Mouse (Mus musculus): ENCODE data around the gene Plcg1.

The Plcg1 gene

DNA sequence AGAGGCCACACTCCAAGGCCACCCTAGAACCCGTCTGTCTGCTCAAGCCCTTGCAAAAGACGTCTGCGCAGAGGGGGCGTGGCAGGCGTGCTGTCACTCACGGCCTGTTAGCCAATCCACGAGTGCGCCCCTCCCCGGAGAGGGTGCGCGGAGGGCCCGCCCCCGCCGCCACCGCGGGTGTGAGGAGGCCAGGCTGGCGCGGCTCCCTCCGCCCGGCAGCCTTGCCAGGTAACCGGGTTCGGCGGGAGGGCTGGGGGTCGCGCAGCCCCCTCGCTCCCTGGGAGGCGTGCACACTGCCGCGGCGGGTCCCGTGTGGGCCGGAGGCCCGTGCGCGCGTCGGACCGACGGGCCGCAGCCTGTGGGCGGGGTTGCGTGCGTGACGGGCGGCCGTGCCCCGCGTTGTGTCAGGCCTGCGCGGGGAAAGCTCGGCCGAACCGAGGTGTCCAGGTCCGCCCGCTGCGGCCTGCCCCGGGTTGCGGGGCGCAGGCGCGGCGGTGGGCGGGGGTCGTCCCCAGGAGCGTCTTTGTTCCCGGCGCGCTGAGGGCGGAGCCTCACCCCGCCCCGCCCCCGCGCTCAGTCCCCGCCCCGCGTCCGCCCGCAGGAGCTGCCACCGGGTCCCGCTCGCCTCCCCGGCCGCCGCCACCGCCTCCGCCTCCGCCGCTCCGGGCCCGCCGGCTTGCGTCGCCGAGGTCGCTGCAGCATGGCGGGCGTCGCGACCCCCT is at the start of gene Plcg1:
TSS of gene Plcg1 (plus strand) at position 184 of the 722 bp plus-strand sequence.
- peak; percentile 98 for DNase-seq

GRCm38 (mm10) chr2:160700271-160700670 is 30.8 kb upstream of the Plcg1 start:
- no peak for DNase-seq

- peak; percentile 30 for DNase-seq
Observed at GRCm38 (mm10) chr2:160701603-160702002, 29.5 kb upstream of the Plcg1 start.

DNA sequence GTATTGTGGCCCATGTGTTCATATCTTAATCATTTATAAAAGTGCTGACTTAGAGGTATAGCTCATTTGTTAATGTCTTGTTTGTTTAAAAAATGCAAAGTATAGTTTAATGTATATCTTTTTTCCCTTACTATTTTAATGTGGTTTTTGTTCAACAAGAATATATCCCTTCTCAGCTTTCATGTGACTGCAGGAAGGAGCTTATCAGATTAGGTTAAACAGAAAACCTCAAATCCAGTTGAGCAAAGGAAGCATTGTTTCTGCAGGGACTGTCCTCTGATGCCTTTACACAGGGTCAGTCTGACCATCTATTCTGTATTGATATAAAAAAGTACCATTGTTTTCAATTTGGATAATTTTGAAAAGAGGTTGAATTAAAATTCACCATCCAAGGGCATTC is 28.3 kb upstream of the Plcg1 start:
- no peak for DNase-seq

- DNase-seq: no peak
Observed at GRCm38 (mm10) chr2:160707673-160708072, 23.4 kb upstream of the Plcg1 start.

DNA sequence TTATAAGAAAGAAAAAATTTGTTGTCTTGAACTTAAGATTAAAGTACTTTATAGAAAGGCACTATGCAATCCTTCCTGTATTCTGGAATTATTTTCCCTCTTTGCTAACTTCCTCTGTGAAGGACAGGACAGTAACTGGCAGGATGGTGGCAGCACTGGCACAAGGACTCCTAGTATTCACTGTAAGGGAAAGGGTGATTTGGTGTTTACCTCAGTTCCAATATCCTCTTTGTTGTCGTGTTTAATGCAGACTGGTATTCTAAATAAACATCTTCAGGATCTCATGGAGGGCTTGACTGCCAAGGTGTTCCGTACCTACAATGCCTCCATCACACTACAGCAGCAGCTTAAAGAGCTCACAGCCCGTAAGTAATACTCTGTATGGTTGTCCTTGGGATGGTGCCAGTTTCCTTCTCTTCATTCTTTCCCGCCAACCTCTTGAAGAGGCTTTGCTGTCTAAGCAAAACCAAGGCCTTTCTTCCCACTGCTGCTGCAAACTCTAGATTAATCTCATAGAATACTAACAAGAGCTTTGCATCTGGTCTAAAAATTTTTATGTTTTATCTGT is 15.6 kb upstream of the Plcg1 start:
- DNase-seq: no peak

DNA sequence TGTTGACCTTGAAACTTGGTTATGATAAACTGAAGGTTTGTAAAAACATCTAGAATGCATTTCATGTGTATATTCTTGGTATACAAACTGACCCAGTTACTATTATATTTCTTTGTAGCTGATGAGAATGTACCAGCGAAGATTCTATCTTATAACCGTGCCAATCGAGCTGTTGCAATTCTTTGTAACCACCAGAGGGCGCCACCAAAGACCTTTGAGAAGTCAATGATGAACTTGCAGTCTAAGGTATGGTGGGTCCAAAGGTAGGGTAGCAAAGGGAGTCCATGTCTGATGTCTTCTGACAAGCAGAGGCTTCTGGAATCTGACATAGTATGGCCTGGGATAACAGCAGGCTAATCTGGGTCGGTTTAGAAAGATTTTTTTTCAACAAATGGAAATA is 13.8 kb upstream of the Plcg1 start:
- peak; percentile 73 for DNase-seq

GRCm38 (mm10) chr2:160718811-160719210 is 12.3 kb upstream of the Plcg1 start:
- no peak for DNase-seq

DNA sequence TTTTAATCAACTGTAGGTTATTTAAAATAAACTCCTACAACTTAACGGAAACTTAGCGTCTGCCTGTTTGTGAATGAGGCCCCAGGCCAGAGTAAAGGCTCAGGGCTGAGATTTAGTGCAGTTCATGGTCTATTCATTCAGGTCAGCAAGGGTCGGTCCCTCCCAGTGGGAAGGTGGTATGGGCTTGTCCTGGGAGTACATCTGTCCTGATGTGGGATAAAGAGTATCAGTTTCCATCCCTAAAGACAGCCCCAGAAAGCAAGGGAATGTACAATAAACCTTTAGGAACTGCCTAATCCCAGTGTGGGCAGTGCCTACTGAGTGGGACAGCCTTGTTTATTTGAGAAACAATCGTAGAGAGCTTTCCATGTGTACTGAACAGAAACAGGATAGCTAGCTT is 8.4 kb upstream of the Plcg1 start:
- no peak for DNase-seq

- no peak for DNase-seq
Observed at GRCm38 (mm10) chr2:160723613-160724375, 7.3 kb upstream of the Plcg1 start.

DNA sequence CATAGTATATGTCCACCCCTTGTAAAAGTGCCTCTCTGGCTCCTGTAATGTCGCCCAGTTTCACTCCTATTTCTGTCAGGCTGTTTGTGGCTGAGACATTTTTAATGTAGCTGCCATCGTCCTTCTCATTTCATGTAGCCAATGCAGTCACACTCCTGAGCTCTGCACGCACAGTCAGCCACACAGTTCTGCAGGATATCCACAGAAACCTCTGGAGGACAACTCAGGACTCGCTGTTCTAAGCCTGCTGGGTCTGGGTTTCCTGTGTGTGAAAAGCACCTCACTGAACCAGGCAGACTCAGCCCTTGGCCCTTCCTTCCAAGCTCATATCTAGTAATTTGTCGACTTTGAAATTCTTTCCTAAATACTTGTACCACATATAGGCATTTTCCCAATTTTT is 6.6 kb upstream of the Plcg1 start:
- no peak for DNase-seq

GRCm38 (mm10) chr2:160725877-160726864 is 4.9 kb upstream of the Plcg1 start:
- no peak for DNase-seq

- no peak for DNase-seq
Observed at GRCm38 (mm10) chr2:160728972-160729371, 2.1 kb upstream of the Plcg1 start.

DNA sequence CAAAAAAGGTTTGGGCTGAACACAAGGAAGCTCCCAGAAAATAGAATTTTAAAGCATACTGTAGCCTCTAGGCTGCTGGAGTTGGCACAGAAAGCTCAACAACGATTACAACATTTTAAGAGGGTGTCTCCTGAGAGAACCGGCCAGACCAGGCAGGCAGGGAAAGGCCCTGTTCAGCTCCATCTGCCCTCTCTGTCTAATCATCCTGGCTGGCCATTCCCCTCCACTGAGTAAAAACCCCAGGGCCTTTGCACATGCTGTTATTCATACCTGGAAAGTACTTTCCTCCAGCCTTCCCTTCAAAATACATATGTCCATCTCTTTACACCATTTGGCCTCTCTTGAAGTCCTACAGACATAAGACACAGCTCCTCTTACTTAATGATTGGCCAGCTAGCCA is 1.7 kb upstream of the Plcg1 start:
- no peak for DNase-seq

GRCm38 (mm10) chr2:160729851-160730796 is 976 bp upstream of the Plcg1 start:
- peak; percentile 43 for DNase-seq

GRCm38 (mm10) chr2:160730797-160731116 is 343 bp upstream of the Plcg1 start:
- no peak for DNase-seq

- no peak for DNase-seq
Observed at GRCm38 (mm10) chr2:160731839-160732261, 750 bp downstream of the Plcg1 start.

DNA sequence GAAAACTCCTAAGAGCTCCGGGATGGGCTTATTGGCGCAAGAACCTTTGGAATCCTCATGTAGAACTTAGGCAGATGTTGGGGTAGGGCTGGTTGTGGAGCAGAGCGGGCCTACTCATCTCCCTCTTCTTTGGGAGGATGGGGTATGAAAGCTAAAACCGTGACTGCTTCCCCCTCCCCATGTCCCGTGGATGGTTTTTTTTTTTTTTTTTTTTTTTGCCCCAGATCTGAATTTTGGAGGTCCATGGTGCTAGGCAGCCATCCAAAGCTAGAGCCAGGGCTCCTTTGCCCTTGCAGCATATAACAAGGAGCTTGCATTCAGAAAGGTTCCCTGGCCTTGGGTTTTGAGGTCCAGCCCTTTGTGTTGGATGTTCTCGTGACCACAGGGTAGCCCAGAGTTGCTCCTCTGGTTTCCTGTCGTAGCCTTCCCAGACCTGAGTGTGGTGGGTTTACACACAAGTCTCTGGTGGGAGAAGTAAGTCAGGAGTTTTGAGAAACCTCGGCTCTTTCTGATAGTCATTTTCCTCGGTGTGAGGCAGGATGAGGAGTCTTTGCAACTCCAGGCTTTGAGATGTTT is 1.4 kb downstream of the Plcg1 start:
- DNase-seq: no peak

GRCm38 (mm10) chr2:160733131-160733531 is 2.0 kb downstream of the Plcg1 start:
- peak; percentile 65 for DNase-seq

- peak; percentile 44 for DNase-seq
Observed at GRCm38 (mm10) chr2:160734331-160734730, 3.2 kb downstream of the Plcg1 start.

- DNase-seq: no peak
Observed at GRCm38 (mm10) chr2:160735706-160736310, 4.7 kb downstream of the Plcg1 start.
